Comparison of ENCODE assay signal across 19 mouse cellular contexts in the genomic region with DNA sequence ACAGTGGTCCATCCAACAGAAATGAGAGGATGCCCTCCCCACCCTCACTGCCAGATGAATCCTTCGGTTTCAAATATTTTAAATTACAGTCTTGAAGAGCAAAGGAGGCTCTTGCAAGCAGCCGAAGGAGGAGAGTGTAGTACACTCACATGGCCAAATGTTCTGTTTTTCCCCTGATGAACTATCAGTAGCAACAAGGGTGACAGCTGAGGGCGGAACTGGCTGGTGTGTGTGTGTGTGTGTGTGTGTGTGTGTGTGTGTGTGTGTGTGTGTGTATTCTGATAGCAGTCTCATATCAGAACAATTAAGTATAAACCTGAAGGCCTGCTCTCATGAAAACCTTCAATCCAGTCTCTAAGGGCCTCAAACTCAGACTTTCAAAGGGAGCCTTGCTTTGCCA. TPM values are rescaled to one million over a fixed set of nuclear protein-coding genes. Genes with fewer than 3 reads are reported as not detected.
"Had no signal": no experiment of that assay in that cellular context is flagged by ENCODE, and none has a peak within 500 bp of the region (broad histone marks: within the 10 kb centered on the region; RNA-seq: fewer than 3 reads in every experiment).

No protein-coding gene starts in this region.

- H3K36me3 ChIP-seq: limb, embryonic 12.5 days; limb, embryonic 15.5 days; midbrain, embryonic 12.5 days; midbrain, embryonic 15.5 days; neural tube, embryonic 13.5 days had no signal

- H3K9ac ChIP-seq: limb, embryonic 12.5 days; limb, embryonic 15.5 days; liver, embryonic 14.5 days; liver, postnatal 0 days; lung, embryonic 14.5 days; midbrain, embryonic 12.5 days; midbrain, embryonic 15.5 days; neural tube, embryonic 13.5 days had no signal

- DNase-seq: kidney, postnatal 14 days; kidney, postnatal 4 days; left cerebral cortex, postnatal 4 days; liver, postnatal 0 days; lung, embryonic 14.5 days; retina, postnatal 1 day; thymus, postnatal 25 days had no signal

- ATAC-seq: liver, postnatal 0 days; lung, postnatal 0 days; midbrain, embryonic 15.5 days had no signal

- H3K4me2 ChIP-seq: limb, embryonic 12.5 days; limb, embryonic 15.5 days; liver, embryonic 11.5 days; lung, embryonic 14.5 days; midbrain, embryonic 12.5 days; midbrain, embryonic 15.5 days; neural tube, embryonic 13.5 days had no signal

- H3K9me3 ChIP-seq: limb, embryonic 12.5 days; limb, embryonic 15.5 days; midbrain, embryonic 12.5 days; midbrain, embryonic 15.5 days; neural tube, embryonic 13.5 days had no signal

- H3K27me3 ChIP-seq: limb, embryonic 15.5 days; midbrain, embryonic 15.5 days; neural tube, embryonic 13.5 days had no signal

- H3K4me3 ChIP-seq: limb, embryonic 12.5 days; limb, embryonic 15.5 days; midbrain, embryonic 12.5 days; midbrain, embryonic 15.5 days; neural tube, embryonic 13.5 days had no signal

- H3K27ac ChIP-seq: limb, embryonic 12.5 days; limb, embryonic 15.5 days; liver, embryonic 14.5 days; macrophage; midbrain, embryonic 12.5 days; midbrain, embryonic 15.5 days; neural tube, embryonic 13.5 days had no signal

- H3K4me1 ChIP-seq: midbrain, embryonic 15.5 days had no signal

RNA-seq across cellular contexts. Expression of a gene that starts 22.9 kb away (rescaled TPM):
- total RNA-seq: left cerebral cortex, postnatal 4 days; megakaryocyte, adult 5-6 weeks; neutrophil, adult 5-6 weeks had no signal
- polyA plus RNA-seq: macrophage; spleen, adult 2 months had no signal
